Mouse (Mus musculus): ENCODE measurements around the gene Wdr20.

DNA sequence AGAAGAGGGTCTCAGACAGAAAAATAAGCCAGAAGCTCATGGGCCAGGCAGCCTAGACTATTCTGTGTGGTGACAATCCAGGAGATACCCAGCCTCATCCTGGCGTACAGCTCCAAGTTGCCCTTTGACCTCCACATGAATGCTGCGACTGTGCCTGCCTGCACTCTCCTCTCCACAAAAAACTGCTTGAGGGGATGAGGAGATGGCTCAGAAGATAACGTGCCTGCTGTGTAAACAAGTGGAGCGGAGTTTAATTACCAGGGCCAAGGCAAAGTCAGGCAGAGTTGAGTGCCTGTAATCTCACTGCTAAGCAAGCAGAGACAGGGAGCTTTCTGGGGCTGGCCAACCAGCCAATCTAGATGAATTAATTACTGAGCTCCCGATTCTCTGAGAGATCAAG, 21.7 kb upstream of the Wdr20 start:
- TF ChIP-seq CTCF (IDR thresholded peaks at IDR 0.05; ENCODE audit: control insufficient read depth, insufficient read depth, insufficient read length): no peak
- no peak for TF ChIP-seq MAX (IDR thresholded peaks at IDR 0.05)
- no peak for TF ChIP-seq MYOG (IDR thresholded peaks at IDR 0.05; ENCODE audit: control insufficient read depth, extremely low read depth, insufficient read length)
- no peak for TF ChIP-seq USF1 (IDR thresholded peaks at IDR 0.05; ENCODE audit: low read depth)

All from C2C12 (cell line).